Mouse (Mus musculus) embryo, embryonic 9.5 days (tissue): Measurements from ENCODE around the gene Camk2d.

Experiments used
- DNase-seq: peaks from one replicate; pipeline ENCODE4 v3.0.0-alpha.2; 2017; ENCODE audit errors: extremely low spot score

Camk2d gene

GRCm38 (mm10) chr3:126810372-126811090 is 214.4 kb downstream of the Camk2d start:
- no peak for DNase-seq

DNA sequence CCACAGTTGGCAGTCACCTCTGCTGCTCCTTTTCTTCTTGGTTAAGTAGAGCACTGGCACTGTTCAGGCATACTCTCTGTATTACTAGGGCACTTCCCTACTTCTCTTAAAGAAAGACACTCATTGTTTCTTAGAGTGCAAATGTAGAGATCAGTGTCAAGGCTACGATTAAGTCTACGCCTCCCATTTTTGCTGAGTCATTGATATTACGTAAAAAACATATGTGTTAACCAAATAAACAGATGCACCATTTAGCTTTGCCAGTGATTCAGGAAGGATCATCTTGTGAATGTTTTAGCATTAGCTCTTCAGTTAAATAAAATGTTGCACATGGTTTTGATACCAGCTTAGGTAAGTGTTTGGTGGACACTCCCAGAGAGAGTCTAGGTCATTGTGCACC is 215.5 kb downstream of the Camk2d start:
- no peak for DNase-seq

GRCm38 (mm10) chr3:126822374-126822773 is 226.3 kb downstream of the Camk2d start:
- no peak for DNase-seq

- DNase-seq: no peak
Measured at GRCm38 (mm10) chr3:126824930-126825329, 228.8 kb downstream of the Camk2d start.

- DNase-seq: no peak
Measured at GRCm38 (mm10) chr3:126826172-126826571, 230.1 kb downstream of the Camk2d start.

DNA sequence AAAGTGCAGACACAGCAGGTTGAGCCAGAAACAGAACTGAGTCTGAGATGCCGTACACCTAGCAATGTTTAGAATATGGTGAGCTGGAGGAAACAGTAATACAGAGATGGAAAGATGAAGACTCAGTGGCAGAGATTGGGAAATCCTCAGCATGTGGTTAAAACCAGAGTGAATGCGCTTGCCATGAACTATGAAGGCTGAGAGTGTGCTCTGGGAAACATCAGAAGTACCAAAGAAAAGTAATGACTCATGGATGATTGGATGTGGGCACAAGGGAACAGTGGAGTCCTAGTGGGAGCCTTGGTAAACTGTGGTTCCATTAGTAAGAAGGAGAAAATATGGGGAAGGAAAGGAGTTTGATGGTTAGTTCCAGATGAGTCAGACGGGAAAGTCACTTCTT is 231.8 kb downstream of the Camk2d start:
- DNase-seq: no peak

GRCm38 (mm10) chr3:126829817-126830216 is 233.7 kb downstream of the Camk2d start:
- DNase-seq: no peak

- DNase-seq: no peak
Measured at GRCm38 (mm10) chr3:126831418-126832138, 235.5 kb downstream of the Camk2d start.

DNA sequence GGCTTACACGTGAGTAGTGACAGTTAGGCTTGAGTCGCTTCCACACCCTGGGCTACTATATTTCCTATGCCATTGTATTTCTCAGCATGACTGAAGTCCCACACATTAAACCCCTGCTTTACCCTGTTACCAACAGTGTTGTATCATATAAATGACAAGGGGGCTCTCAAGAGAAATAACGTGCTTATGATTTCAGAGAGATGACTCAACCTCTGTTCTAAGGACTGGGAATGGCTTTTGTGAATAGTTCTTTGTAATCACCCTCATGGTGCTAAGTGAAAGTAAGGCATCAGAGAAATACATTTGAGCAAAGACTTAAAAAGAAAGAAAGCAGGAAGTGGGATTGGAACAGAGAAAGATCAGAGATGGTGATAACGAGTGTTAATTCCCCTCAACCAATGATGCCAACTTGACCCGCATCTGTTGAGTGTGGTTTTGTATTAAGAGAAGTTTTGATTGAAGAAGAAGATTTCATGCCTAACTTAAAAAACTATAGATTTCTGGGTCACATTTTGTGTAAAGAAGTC is 238.6 kb downstream of the Camk2d start:
- no peak for DNase-seq

DNA sequence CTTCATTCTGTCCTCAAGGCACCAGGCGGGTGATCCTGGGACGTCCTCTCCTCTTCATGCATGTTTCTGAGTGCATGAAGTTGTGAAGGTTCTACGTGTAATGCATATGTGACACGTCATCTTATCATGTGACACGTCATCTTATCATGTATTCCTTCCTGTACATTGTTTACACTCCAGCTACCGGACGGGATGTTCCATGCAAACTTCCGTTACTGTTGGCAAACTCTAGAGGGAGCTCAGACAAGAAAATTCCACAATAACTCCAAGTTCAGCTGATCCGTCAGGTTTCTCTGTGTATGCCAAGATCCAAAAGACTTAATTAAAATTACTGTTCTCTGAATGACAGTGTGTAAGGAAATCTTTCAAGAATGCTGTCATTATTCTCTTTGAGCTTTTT is 246.7 kb downstream of the Camk2d start:
- no peak for DNase-seq

GRCm38 (mm10) chr3:126844809-126845208 is 248.7 kb downstream of the Camk2d start:
- no peak for DNase-seq

GRCm38 (mm10) chr3:126848081-126848480 is 252.0 kb downstream of the Camk2d start:
- no peak for DNase-seq

DNA sequence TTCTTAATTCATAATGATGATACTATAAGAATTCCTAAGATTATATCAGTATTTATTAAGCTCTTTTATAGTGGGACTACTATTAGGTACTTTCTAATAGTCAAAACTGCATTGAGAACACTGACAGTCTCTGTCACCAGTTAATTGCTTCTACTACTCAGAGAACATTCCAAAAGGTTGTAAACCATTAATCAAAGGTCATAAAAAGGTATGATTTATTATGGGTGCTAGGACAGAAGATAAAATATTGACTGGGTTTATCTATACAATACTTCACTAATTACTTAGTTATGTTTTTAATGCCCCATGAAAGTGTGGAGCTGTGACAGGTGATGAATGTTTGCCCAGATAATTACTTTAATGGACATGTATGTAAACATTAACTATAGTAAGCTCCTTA is 264.3 kb downstream of the Camk2d start:
- DNase-seq: no peak

GRCm38 (mm10) chr3:126869561-126869960 is 273.5 kb downstream of the Camk2d start:
- no peak for DNase-seq

- no peak for DNase-seq
Measured at GRCm38 (mm10) chr3:126870688-126871087, 274.6 kb downstream of the Camk2d start.

DNA sequence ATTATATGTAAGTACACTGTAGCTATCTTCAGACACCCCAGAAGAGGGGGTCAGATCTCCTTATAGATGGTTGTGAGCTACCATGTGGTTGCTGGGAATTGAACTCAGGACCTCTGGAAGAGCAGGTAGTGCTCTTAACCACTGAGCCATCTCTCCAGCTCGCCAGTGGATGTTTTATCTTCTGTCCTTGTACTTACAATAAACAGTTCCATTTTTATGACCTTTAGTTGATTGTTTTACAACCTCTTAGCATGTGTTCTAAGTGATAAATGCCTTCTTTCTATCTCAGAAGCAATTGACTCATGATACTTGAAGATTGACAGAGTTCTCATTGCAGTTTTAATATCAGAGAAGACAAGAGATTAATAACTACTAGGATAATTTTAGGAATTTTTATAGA is 282.1 kb downstream of the Camk2d start:
- DNase-seq: no peak

DNA sequence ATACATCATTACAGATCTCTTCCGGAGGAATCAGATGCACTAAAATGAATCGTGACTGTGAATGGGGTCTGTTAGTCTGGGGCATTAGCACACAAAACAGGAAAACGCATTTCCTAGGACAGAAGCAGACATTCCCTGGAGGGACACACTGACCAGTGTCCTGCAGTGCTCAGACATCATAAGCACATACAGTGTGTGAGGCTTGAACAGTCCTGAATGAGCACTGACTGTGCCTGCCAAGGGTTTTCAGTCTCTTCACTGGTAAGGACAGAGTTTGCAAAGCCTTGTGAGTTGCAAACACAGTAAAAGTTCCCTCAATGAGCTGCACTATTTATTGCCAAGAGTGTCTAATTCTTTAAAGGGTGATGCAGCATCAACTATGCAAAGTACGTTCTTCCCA is 290.0 kb downstream of the Camk2d start:
- DNase-seq: no peak

- no peak for DNase-seq
Measured at GRCm38 (mm10) chr3:126886644-126887043, 290.5 kb downstream of the Camk2d start.
